Mouse (Mus musculus) thymus, postnatal 10 days (tissue): ENCODE results near the gene Olfr1497.
"Not testable (repeated sequence)": the region's sequence is repeated elsewhere in the genome, so short reads cannot be mapped to it uniquely, and the experiment has no call there.

Experiments
- DNase-seq, 2 experiments: peaks; one replicate each; pipeline ENCODE4 v3.0.0; 2021; ENCODE audit warnings: low spot score in 2 of 2

Olfr1497 gene

DNA sequence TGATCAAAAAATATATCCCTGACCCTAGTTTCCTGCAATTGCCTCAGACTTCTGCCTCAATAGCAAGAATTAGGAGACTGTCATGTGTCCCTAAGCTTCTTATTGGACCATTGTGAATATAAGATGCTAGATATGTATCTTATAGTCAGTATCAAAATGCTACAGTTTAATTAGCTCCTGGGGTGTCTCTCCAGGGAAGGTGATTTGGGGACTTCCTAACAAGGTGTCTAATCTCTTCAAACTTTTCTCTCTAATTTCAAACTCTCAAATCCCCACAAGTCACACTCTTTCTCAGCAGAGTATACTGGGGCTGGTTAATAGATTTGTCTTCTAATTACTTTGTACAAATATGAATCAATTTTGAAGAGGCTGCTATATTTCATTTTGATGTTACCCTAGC lies at the start of gene Olfr1497:
Gene Olfr1497 (minus strand): TSS at position 101 of the 400 bp plus-strand sequence.
- DNase-seq: no peak

DNA sequence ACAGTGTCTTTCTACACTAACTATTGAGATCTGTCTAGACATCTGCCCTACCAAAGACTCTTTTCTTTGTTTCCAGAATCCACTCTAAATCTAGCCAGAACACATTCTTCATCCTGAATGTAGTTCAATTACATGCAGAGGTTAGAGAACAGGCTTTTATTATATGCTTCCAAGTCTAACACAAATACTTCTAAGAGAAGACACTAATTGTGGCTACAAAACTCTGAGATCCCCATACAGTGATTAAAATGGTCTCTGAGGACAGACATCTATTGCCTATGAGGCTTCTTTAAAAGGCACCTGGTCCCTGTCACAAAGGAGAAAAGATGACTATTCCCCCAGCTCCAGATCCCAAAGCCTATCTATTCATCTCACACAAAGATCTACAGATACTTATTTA lies 32.4 kb upstream of the Olfr1497 start, which contains the start of gene Olfr1500:
Gene Olfr1500 (minus strand): TSS at position 101 of the 400 bp plus-strand sequence.
- no peak for DNase-seq

DNA sequence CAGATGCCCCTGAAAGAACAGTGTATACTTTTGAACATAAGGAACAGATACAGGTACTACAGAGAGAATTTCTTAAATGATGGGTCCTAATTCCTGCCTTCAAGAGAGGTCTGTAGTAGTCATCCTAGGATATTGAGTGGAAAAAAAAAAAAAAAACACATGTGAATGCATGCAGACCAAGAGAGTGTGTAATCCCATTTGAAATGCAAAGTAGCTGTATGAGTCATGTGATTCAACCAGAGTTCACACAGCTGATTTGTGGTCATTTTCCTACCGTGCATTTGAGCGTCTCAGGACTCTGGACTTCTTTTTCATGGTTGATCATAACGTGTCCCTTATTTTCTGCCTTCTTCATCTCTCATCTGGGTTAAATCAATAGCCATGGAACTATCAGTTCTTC lies 30.4 kb upstream of the Olfr1497 start:
- DNase-seq: no peak

DNA sequence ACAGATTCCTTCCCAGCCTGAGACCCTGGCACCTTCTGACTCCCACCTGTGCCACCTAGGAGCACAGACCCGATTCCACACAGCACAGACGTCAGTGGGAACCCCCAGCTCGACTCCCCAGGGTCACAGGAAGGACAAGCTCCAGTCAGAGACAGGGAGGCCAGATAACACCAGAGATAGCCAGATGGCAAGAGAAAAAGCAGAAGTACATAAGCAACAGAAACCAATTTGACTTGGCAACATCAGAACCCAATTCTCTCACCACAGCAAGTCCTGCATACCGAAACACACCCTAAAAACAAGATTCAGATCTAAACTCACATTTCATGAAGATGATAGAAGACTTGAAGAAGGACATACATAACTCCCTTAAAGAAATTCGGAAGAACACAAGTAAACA lies 22.8 kb upstream of the Olfr1497 start:
- no peak for DNase-seq

DNA sequence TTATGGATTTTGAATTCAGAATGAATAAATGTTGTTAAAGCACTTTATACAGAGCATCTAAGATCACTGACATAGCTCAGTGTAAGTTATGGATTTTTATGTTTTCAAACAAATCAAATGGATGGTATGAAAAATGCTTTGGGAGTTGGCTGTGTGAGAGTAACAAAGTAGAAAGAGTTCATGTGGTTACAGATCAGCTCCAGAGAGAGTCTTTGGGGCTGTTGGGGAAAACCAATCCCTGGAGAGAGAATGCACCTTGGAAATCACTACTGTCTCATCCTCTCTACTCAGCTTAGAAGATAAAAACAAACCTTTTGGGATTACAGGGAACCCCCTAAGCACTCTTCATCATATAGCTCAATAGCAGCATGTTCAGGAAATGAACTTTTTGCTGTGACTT lies 21.3 kb upstream of the Olfr1497 start, which contains the start of gene Olfr1499:
Gene Olfr1499 (minus strand): TSS at position 101 of the 400 bp plus-strand sequence.
- no peak for DNase-seq

DNA sequence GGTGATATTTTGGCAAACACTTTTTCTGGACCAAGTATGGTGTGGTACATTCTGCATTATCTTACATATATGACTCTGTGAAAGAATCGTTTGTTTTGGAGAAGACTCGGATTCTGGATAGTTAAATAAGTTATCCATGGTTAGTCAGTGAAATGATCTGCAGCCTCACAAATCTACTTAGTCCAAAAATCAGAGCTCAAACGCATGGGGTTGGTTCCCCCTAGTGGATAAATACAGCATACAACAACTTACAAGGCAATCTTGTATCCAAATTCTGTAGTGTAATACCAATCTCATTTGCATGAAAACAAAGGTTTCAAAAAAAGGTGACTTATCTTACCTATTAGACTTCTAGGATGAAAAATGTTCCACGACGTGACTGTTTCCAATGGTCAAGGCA lies 20.8 kb upstream of the Olfr1497 start:
- no peak for DNase-seq

DNA sequence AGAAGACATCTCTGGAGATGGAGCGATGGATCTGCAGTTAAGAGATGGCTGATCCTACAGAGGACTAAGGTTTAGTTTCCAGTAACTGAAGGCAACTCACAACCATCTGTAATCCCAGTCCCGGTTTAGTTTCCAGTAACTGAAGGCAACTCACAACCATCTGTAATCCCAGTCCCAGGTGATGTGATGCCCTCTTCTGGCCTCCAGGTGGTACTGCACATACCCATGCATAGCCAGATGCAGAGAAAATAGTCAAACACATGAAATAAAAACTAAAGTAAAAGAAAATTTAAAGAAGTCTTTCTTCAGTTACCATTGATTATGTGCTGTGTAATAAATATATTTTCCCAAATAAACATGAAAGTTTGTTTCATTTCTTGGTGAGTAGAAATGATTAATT lies 14.8 kb upstream of the Olfr1497 start:
- no peak for DNase-seq

DNA sequence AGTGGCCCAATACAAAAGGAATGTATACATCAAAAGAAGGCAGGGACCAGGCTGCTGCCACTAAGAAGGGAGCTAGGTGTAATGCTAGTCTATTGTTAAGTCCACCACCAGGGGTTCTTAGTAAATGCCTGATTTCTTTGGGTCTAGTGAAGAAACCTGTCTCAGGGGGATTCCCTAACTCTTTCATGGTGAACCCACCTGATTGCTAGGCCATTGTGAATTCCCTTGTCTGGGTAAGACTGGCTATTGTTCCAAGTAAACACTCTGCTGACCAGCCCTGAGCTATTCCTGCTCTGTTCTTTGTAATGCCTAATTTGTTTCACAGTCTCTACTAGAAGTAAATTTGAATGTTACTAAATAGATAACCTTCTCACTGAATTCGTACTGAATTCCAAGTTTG lies 7.5 kb upstream of the Olfr1497 start:
- not testable (repeated sequence) for DNase-seq

DNA sequence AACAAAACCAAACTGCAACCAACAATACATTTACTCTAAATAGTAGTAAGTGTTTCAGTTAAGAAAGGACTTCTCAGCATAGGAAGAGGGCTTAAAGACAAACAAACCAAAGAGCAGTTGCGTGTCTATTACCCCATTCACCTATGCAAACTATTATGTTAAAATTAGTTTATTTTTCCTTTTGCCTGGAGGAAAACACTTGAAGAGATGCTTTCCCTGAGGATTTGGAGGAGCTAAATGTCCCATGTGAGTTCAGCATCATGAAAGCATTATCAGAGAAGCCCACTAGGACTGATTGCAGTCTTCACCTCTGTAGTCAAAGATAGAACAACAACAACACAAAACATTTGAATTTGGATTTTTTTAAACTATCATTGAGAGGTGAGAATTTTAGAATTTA lies 20.4 kb downstream of the Olfr1497 start, which contains the start of gene Olfr1496:
Gene Olfr1496 (plus strand): TSS at position 301 of the 400 bp plus-strand sequence.
- DNase-seq: no peak

DNA sequence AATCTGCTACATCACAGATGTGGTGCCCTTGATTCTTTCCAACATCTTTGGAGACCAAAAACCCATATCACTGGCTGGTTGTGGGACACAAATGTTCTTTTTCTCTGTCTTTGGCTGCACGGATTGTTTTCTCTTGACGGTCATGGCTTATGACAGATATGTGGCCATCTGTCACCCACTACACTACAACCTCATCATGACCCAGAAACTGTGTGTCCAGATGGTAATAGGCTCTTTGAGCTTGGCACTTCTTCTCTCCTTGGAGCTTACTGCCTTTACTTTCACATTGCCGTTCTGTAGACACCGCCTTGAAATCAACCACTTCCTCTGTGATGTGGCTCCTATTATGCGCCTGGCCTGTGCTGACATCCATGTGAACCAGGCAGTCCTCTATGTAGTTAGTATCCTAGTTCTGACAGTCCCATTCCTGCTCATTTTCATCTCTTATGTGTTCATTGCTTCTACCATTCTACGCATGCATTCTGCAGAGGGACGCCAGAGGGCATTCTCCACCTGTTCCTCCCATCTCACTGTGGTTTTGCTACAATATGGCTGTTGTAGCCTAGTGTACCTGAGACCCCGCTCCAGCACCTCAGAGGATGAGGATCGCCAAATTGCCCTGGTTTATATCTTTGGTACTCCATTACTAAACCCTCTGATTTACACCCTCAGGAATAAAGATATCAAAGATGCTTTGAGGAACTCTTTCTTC lies 29.3 kb downstream of the Olfr1497 start:
- no peak for DNase-seq

DNA sequence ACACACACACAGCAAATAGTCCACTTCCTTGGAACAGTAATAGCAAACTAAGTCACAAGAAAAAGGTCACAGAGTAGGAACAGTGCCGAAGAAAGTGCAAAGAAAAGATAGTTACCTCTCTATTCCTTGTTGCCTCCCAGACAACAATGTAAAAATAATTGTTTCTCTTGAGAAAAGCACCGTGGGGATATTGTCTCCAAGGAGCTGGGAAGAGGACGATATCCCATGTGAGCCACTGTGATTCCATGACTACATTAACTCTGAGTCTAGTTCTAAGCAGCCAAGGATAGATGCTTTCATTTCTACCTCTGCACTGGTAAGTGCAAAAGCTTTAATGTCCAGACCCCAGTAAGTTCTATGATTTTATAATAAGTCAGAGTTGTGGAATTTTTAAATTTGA lies 33.7 kb downstream of the Olfr1497 start, which contains the start of gene Olfr1495:
Gene Olfr1495 (plus strand): TSS at position 301 of the 400 bp plus-strand sequence.
- no peak for DNase-seq

DNA sequence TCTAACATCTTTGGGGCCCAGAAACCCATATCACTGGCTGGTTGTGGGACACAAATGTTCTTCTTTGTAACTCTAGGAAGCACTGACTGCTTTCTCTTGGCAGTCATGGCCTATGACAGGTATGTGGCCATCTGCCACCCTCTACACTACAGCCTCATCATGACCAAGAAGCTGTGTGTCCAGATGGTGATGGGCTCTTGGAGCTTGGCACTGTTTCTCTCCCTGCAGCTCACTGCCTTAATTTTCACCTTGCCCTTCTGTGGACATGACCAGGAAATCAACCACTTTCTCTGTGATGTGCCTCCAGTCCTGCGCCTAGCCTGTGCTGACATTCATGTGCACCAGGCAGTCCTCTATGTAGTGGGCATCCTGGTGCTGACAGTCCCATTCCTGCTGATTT lies 48.6 kb downstream of the Olfr1497 start:
- no peak for DNase-seq
